Mouse (Mus musculus) left cerebral cortex, adult 2 months (tissue): Measurements from ENCODE around the gene Gm38394. TPM values are rescaled to one million over a fixed set of nuclear protein-coding genes. Genes with fewer than 3 reads are reported as not detected.

ENCODE experiments used
- DNase-seq, 2 experiments: peaks; one replicate each; pipeline ENCODE4 v3.0.0; 2021 to 2022; ENCODE audit warnings: low spot score in 2 of 2, mixed read lengths in 1 of 2; ENCODE audit errors: extremely low spot score in 1 of 2
- H3K27ac ChIP-seq: fragments of 200-600 bp; 2 replicates; pipeline ENCODE4 v1.8.1; 2022
- H3K4me3 ChIP-seq: fragments of 200-600 bp; 2 replicates; pipeline ENCODE4 v1.8.1; 2022
- CTCF ChIP-seq: fragments of 200-600 bp; IDR thresholded peaks from 2 replicates; pipeline ENCODE4 v1.8.1; 2022; ENCODE audit warnings: antibody characterized with exemption, mild to moderate bottlenecking, moderate library complexity
- intact Hi-C: fragments of 180-260 bp; cut with DNase I; formaldehyde crosslinking; loops from one replicate; pipeline ENCODE4 v1.15.1; 2025
- total RNA-seq, 2 experiments: library from RNA; stranded (reverse); gene quantifications; 2 replicates each; pipeline ENCODE4 v1.2.3; 2021

Gene Gm38394
- total RNA-seq, 2 experiments from 2014 or later: 30.9 to 33.7 TPM

DNA sequence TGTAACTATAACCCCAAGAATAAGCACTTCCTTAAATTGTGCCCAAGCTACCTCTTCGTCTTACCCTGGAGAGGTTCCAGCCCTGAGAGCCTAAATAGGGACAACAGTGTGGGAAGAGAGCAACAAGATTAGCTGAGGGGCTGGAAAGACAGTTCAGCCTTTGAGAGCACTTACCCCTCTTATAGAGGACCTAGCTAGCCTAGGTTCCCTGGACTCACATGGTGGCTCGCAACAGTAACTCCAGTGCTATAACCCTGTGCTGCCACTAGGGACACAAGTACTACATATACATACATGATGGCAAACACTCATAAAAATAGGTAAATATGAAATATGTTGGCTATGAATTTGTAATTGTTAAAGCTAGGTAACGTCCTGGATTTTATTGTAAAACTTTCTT, 47.3 kb downstream of the Gm38394 start:
- peak; percentile 50 for TF ChIP-seq CTCF
- Histone ChIP-seq H3K4me3 (no peak overlapping the region), H3K27ac (no peak overlapping the region)
- intact Hi-C loops: loop anchor here (5.0 kb wide), 3 partner anchors 467 to 587 kb away; partner anchors contain the start of gene Ppp1r15b
- no peak for DNase-seq

DNA sequence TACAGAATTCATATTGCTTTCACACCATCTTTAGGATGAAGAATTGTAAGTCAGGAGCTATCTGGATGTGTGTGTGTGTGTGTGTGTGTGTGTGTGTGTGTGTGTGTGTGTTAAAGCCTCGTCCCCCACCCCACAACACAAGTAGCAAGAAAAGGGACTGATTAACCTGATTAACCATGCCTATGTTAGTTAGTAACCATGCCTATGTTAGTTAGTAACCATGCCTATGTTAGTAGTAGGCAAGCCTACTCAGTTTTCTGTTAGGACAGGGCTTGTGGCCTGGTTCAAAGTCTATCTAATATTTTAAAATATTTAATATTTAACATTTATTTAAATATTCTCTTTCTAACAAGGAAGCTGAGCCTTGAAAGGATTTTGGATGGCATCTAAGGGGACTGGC, 49.7 kb downstream of the Gm38394 start:
- H3K27ac ChIP-seq: no peak overlapping the region
- no peak for DNase-seq
- no peak overlapping the region for H3K4me3 ChIP-seq
- no peak for TF ChIP-seq CTCF
- intact Hi-C loops: loop anchor here (2.0 to 5.0 kb wide), 4 partner anchors 297 to 584 kb away; partner anchors contain the start of gene Ppp1r15b

DNA sequence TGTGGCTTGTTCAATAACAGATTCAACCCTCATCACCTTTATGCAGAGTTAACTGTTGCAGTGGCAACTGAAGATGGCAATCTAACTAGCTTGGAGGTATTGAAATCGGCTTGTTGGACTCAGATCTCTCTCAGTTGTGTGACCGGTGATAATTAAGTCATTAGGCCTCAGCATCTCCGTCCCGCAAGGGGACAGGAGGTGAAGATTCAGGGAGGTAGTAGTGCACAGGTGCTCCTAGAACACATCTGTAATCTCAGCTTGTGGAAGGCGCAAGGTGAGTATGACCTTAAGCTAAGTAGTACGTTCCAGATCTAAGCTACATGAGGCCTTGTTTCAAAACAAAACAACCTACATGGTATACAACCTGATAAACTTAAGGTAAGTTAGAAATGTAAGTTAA, 50.5 kb downstream of the Gm38394 start:
- Histone ChIP-seq H3K4me3 (no peak overlapping the region), H3K27ac (peak overlapping the region; percentile 2; the same call in 1 of the 2 replicates)
- intact Hi-C loops: loop anchor here (1.0 to 5.0 kb wide), 5 partner anchors 228 to 583 kb away; partner anchors contain the start of gene Ppp1r15b
- DNase-seq: no peak
- no peak for TF ChIP-seq CTCF

DNA sequence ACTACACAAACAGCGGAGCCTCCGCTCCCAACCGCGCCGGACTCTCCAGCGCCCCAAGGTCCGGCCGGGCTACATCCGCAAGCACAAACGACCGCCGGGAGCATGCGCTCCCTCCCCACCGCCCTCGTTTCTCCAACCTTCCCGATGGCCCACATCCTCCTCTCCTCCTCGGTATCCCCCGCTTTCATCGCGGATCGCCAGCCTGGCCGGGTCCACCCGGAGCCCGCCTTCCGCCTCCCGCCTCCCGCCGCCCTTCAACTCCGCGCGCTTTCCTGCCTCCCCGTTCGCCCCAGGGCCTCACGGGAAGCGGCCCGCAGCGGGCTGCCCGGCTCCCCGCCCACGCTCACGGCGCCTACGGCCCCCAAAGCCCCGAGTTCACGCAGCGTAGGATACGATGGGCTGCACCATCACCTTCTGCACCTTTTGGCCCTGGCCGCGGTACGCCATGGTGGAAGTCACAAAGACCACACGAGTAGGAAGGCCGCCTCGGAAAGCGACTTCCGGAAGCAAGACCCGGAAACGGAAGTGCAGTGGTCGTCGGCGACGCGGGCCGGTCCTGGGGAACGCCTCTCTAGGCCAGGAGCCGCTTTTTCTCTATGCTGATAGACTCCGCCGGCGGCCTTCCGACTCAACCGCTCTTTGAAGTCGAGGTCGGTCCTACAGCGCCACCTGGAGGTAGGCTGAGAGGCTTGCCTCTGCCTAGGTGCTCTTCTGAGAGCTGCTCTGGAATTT, 51.2 kb downstream of the Gm38394 start, which contains the start of gene Snrpe:
Gene Snrpe, minus strand, starts transcription at position 521 of the 732 bp plus-strand sequence.
- DNase-seq: peak; percentile 95
- Histone ChIP-seq H3K4me3 (peak within 1 kb of the TSS; percentile 75), H3K27ac (peak within 1 kb of the TSS; percentile 98)
- intact Hi-C loops: loop anchor here (1.0 to 5.0 kb wide), 5 partner anchors 228 to 583 kb away; partner anchors contain the start of gene Ppp1r15b
- peak; percentile 99 for TF ChIP-seq CTCF

DNA sequence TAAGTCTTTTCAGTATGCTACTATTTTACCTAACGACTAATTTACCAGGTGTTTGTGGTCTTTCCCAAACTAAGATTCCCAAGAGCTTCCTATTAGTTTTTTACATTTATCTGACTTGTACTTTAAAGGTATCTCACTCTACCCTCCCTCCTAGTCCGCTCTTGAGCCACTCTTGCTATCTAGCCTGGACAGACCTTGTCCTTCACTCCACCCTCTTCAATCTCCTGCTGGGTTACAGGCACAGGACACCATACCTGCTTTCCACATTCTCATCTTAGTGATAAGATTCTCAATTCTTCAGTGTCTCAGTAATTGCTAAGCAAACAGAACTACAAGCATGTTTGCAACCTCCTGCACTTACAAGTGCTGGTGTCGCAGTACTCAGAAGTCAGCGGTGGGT, 57.9 kb downstream of the Gm38394 start:
- TF ChIP-seq CTCF: no peak
- intact Hi-C loops: no loop called here
- Histone ChIP-seq H3K27ac (no peak overlapping the region), H3K4me3 (no peak overlapping the region)
- DNase-seq: no peak

DNA sequence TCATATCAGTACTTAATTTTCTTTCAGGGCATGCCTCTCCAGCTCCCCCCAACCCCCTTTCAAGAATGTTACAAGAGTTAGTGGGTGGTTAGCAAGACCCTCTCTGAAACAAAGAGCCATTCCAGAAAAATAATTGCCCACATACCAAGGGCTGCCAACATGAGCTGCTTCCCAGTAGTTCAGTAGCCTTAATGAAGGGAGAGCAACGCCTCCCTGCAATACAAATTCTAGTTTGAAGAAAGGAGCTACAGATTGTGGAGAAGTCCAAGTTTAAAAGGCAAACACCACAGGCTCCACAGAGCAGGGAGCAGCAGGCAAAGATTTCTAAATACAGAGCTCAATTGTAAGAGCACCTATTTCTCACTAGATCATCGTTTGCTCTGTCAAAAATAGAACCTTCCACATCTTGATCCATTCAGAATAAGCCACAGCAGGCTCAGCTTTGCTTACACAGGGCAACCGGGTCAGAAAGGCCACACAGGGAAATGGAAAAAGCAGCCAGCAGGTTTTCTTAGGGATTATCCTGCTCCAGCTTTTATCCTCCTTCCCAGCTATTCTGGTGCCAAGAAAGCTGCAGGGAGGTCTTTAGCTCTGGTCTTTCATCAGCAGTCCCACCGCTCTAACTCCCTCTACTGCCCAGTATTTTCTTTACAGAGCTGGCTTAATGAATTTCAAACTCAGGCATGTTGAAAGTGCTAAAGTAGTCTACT, 64.7 kb downstream of the Gm38394 start:
- intact Hi-C loops: no loop called here
- Histone ChIP-seq H3K27ac (no peak overlapping the region), H3K4me3 (no peak overlapping the region)
- DNase-seq: no peak
- TF ChIP-seq CTCF: peak; percentile 42

DNA sequence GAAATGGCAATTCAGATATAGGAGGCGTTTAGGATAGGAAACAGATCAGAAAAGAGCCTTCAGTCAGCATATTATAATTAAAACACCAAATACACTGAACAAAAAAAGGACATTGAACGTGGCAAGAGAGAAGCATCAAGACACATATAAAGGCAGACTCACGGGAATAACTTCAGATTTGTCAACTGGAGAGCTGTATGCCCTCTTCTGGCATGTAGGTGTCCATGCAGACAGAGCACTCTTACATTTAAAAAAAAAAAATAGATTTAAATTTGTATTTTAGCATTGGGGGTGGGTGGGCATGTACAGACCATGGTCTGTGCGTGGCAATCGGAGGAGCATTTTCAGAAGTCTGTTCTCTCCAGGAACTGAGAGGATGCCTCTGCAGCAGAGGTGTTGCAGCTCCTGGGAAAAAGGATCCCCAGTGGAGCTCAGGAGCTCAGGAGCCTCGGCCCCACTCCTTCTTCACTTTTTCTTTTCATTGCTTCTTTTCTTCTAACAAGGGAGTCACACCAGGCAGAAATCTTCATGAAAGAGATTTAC, 75.1 kb downstream of the Gm38394 start:
- intact Hi-C loops: no loop called here
- no peak for DNase-seq
- TF ChIP-seq CTCF: peak; percentile 63
- Histone ChIP-seq H3K4me3 (no peak overlapping the region), H3K27ac (no peak overlapping the region)

DNA sequence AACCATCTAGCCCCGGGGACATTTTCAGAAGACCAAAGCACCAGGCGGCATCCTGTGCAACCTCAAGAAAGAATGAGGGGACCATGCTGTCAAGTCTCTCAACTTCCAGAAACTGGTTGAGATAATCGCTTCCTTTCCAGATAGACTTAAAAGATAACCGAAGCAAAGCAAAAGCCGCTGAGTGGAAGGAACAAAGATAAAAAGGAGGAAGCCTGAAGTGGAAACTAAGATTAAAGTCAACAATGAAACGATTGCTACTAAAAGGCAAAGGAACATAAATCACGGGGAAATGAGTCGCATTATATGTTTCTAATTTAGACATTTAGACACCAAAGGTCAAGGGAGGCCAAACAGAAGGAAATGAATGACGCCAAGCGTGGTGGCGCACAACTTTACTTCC, 89.8 kb downstream of the Gm38394 start:
- no peak for TF ChIP-seq CTCF
- intact Hi-C loops: no loop called here
- H3K27ac ChIP-seq: no peak overlapping the region
- no peak for DNase-seq
- no peak overlapping the region for H3K4me3 ChIP-seq

Other genes with a start within 250 kb of the Gm38394 start
- gene Sox13, start 236.9 kb downstream of the Gm38394 start, total RNA-seq: 1 to 10 TPM; 8.9 to 9.3 TPM
- gene Snrpe, start 51.0 kb downstream of the Gm38394 start, total RNA-seq: 10 to 100 TPM; 58.3 to 70.2 TPM
- gene Zbed6, start 433 bp downstream of the Gm38394 start, total RNA-seq: 1 to 10 TPM; 6.3 to 7.1 TPM
- gene Lax1, start 28.8 kb upstream of the Gm38394 start, total RNA-seq: under 1 TPM in 1 of 2 experiments, not detected in 1; 0.65 TPM
- gene Atp2b4, start 139.7 kb upstream of the Gm38394 start, total RNA-seq: 100 to 1,000 TPM; 245 to 247 TPM
- 1 to 10 TPM in 1 of 2 experiments, under 1 TPM in 1; 0.81 to 1.2 TPM for gene Optc, start 246.7 kb upstream of the Gm38394 start, total RNA-seq